16 mouse cellular contexts compared by ENCODE assay signal in the genomic region with DNA sequence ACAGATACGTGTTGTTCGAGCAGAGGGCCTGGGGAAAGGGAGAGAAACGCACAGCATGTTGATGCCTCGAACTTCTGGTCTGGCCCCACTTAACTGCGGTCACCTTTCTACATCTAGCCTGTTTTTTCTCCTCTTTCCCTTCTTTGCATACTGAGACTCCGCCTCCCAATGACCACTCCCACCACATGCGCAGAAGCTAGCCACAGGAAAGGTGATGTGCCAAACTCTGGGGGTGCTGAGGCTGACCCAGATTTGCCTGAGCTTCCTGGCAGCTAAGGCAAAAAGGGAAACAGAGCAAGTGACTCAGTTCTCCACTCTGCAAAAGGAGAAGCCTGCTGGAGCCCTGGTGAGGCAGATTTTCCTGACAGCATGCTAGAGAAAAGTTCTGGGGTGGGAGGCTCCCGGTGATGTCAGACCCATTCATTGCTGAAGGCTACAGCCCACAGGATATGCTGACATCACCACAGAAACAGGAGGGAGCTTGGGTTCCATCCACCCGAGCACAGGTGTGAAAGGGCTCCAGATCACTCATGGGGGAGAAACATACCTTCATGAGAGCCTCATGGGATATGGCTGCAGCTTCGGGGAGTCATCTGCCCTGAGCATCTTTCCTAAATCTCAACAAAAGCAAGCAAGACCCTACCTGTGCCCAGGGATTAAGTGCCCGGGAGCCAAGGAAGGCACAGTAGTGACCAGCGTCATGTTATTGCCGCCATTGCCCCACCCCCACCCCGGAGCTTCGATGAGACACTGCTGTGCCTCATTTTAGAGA. TPM values are rescaled to one million over a fixed set of nuclear protein-coding genes. Genes with fewer than 3 reads are reported as not detected.
DNase-seq lines count a peak whose midpoint lies in the region; ATAC-seq and TF ChIP-seq lines count a peak whose summit lies in the region.
"Had no signal": no experiment of that assay in that cellular context is flagged by ENCODE, and none has a peak within 500 bp of the region (broad histone marks: within the 10 kb centered on the region; RNA-seq: fewer than 3 reads in every experiment).

No protein-coding gene starts in this region.

- H3K27ac ChIP-seq in thymus, adult 2 months (ENCODE audit: control insufficient read depth, insufficient read depth, low read length) = peak overlapping the region; percentile 19; the same call in 1 of the 2 replicates
- peak overlapping the region; percentile 96 for H3K27ac ChIP-seq in macrophage
- H3K27ac ChIP-seq in hindbrain, embryonic 16.5 days (ENCODE audit: low read depth, low read length) = no peak overlapping the region
- H3K27ac ChIP-seq: embryonic facial prominence, embryonic 15.5 days; heart, adult 2 months; hindbrain, embryonic 13.5 days had no signal

- no peak for ATAC-seq in hindbrain, embryonic 16.5 days
- ATAC-seq: forebrain, embryonic 16.5 days had no signal

- H3K4me3 ChIP-seq in thymus, adult 2 months (ENCODE audit: control insufficient read depth, insufficient read depth, low read length) = no peak overlapping the region
- H3K4me3 ChIP-seq in macrophage (ENCODE audit: inconsistent target) = no peak overlapping the region
- no peak overlapping the region for H3K4me3 ChIP-seq in hindbrain, embryonic 16.5 days (ENCODE audit: low read length)
- H3K4me3 ChIP-seq: embryonic facial prominence, embryonic 15.5 days; heart, adult 2 months; hindbrain, embryonic 13.5 days had no signal

- H3K4me2 ChIP-seq in hindbrain, embryonic 16.5 days (ENCODE audit: low read length) = no peak overlapping the region
- H3K4me2 ChIP-seq: embryonic facial prominence, embryonic 15.5 days; hindbrain, embryonic 13.5 days had no signal

- H3K27me3 ChIP-seq in thymus, adult 2 months (ENCODE audit: control insufficient read depth, insufficient read depth, low read length) = no peaks in the 10 kb centered on the region
- no peaks in the 10 kb centered on the region for H3K27me3 ChIP-seq in splenic B cell, adult 2 months (ENCODE audit: control insufficient read depth, insufficient read depth, low read length, poor library complexity, severe bottlenecking)
- H3K27me3 ChIP-seq in hindbrain, embryonic 16.5 days (replicated peaks; ENCODE audit: control insufficient read depth, insufficient read depth, low read length) = no peaks in the 10 kb centered on the region
- H3K27me3 ChIP-seq: embryonic facial prominence, embryonic 15.5 days had no signal

- WGBS in thymus, adult 2 months = 30% methylated on average over 15 of the region's 15 CpGs
- WGBS in macrophage (ENCODE audit: missing documents) = 32% methylated on average over 14 of the region's 15 CpGs
- 69% methylated on average over 15 of the region's 15 CpGs for WGBS in hindbrain, embryonic 16.5 days

- no peaks in the 10 kb centered on the region for H3K9me3 ChIP-seq in hindbrain, embryonic 16.5 days (ENCODE audit: control insufficient read depth, low read length)
- H3K9me3 ChIP-seq: embryonic facial prominence, embryonic 15.5 days; hindbrain, embryonic 13.5 days had no signal

- no peaks in the 10 kb centered on the region for H3K79me2 ChIP-seq in macrophage (ENCODE audit: inconsistent target)

- no peaks in the 10 kb centered on the region for H3K36me3 ChIP-seq in thymus, adult 2 months (ENCODE audit: control insufficient read depth, insufficient read depth, low read length)
- H3K36me3 ChIP-seq in macrophage (ENCODE audit: inconsistent target) = no peaks in the 10 kb centered on the region
- no peaks in the 10 kb centered on the region for H3K36me3 ChIP-seq in splenic B cell, adult 2 months (ENCODE audit: control insufficient read depth, insufficient read depth, low read length, poor library complexity, severe bottlenecking)
- no peaks in the 10 kb centered on the region for H3K36me3 ChIP-seq in hindbrain, embryonic 16.5 days (ENCODE audit: control insufficient read depth, insufficient read depth, low read length)
- H3K36me3 ChIP-seq: embryonic facial prominence, embryonic 15.5 days; hindbrain, embryonic 13.5 days had no signal

- no peak for TF ChIP-seq CTCF in thymus, adult 2 months (IDR thresholded peaks at IDR 0.05; ENCODE audit: borderline replicate concordance, control insufficient read depth, extremely low read depth, insufficient read depth, low read length, poor library complexity)

- H3K4me1 ChIP-seq in thymus, adult 2 months (replicated peaks; ENCODE audit: control insufficient read depth, insufficient read depth, low read length) = peaks cover 54% of the 10 kb centered on the region
- no peaks in the 10 kb centered on the region; the same call in 1 of the 2 replicates for H3K4me1 ChIP-seq in hindbrain, embryonic 16.5 days (ENCODE audit: control insufficient read depth, insufficient read depth, low read depth, low read length)

- DNase-seq in thymus, adult 2 months = no peak
- no peak for DNase-seq in thymus, postnatal 25 days
- DNase-seq in ZHBTc4 (ENCODE audit: low read depth, low spot score) = peak; percentile 42
- DNase-seq in splenic B cell, adult 2 months (ENCODE audit: low read depth, low spot score) = peak; percentile 86
- no peak for DNase-seq in kidney, adult 9 months
- DNase-seq in urinary bladder, postnatal 14 days (ENCODE audit: low spot score) = no peak
- DNase-seq: adrenal gland, postnatal 36 days; cerebellum, adult 9-11 months; kidney, postnatal 25 days; right cerebral cortex, postnatal 14 days had no signal

- TF ChIP-seq POLR2A in thymus, adult 2 months (IDR thresholded peaks at IDR 0.05; ENCODE audit: control insufficient read depth, extremely low read depth, insufficient read depth, low read length, poor library complexity) = no peak

- no peak overlapping the region for H3K9ac ChIP-seq in hindbrain, embryonic 16.5 days (ENCODE audit: low read depth, low read length)
- H3K9ac ChIP-seq: embryonic facial prominence, embryonic 15.5 days; hindbrain, embryonic 13.5 days had no signal

RNA-seq across cellular contexts. Expression of a gene that starts 5.0 kb away (rescaled TPM):
- 81.1 and 83.6 TPM in 2 replicates for polyA plus RNA-seq in thymus, adult 2 months (2012; rRNA removed)
- total RNA-seq in macrophage (2018; cell fraction: chromatin; rRNA removed) = 1,000 to 10,000 TPM in 7 of 26 experiments, 100 to 1,000 TPM in 19; 198 to 1,124 (median 784) TPM
- 100 to 1,000 TPM; 130 to 274 (median 205) TPM for total RNA-seq in macrophage (2018; cell fraction: cytosol; rRNA removed)
- total RNA-seq in macrophage (2018; cell fraction: nucleus; rRNA removed) = 100 to 1,000 TPM; 127 to 775 (median 373) TPM
- polyA plus RNA-seq in macrophage (2018) = 240 to 319 TPM (median 275 TPM) in 3 replicates
- polyA plus RNA-seq in hindbrain, embryonic 16.5 days (2015; fragmentation: Nextera tagmentation; extraction: Ambion mirVana) = 6.2 and 6.4 TPM in 2 replicates

RNA-seq across cellular contexts. Expression of a gene that starts 19.3 kb away (rescaled TPM):
- 1,833 and 1,914 TPM in 2 replicates for polyA plus RNA-seq in thymus, adult 2 months (2012; rRNA removed)
- total RNA-seq in macrophage (2018; cell fraction: chromatin; rRNA removed) = 100 to 1,000 TPM in 15 of 26 experiments, 10 to 100 TPM in 11; 32.8 to 268 (median 126) TPM
- total RNA-seq in macrophage (2018; cell fraction: cytosol; rRNA removed) = 100 to 1,000 TPM; 202 to 920 (median 428) TPM
- total RNA-seq in macrophage (2018; cell fraction: nucleus; rRNA removed) = 100 to 1,000 TPM in 18 of 26 experiments, 10 to 100 TPM in 8; 52.1 to 327 (median 189) TPM
- polyA plus RNA-seq in macrophage (2018) = 169 to 717 TPM (median 258 TPM) in 3 replicates
- polyA plus RNA-seq in hindbrain, embryonic 16.5 days (2015; fragmentation: Nextera tagmentation; extraction: Ambion mirVana) = 4.0 and 5.7 TPM in 2 replicates

RNA-seq across cellular contexts. Expression of a gene that starts 47.4 kb away (rescaled TPM):
- 1.6 and 2.2 TPM in 2 replicates for polyA plus RNA-seq in thymus, adult 2 months (2012; rRNA removed)
- total RNA-seq in macrophage (2018; cell fraction: chromatin; rRNA removed) = not detected
- total RNA-seq in macrophage (2018; cell fraction: cytosol; rRNA removed) = not detected
- not detected for total RNA-seq in macrophage (2018; cell fraction: nucleus; rRNA removed)
- polyA plus RNA-seq in macrophage (2018) = not detected in 3 replicates
- polyA plus RNA-seq in hindbrain, embryonic 16.5 days (2015; fragmentation: Nextera tagmentation; extraction: Ambion mirVana) = 0.95 and 1.1 TPM in 2 replicates
- total RNA-seq: heart, adult 2 months had no signal
- polyA plus RNA-seq: embryonic facial prominence, embryonic 15.5 days; heart, adult 2 months had no signal

Comparison
In these comparisons a context has a peak if more than half of its experiments do, and no peak if none do; other contexts are left out.
1. DNase-seq: peak in ZHBTc4 (single experiment) and splenic B cell, adult 2 months (single experiment); none in thymus, adult 2 months (single experiment), thymus, postnatal 25 days (single experiment), kidney, adult 9 months (single experiment) and urinary bladder, postnatal 14 days (single experiment).
2. RNA of a gene that starts 5.0 kb away (polyA plus RNA-seq): 240 to 319 TPM in macrophage and 81.1 to 83.6 TPM in thymus, adult 2 months; 6.2 to 6.4 TPM in hindbrain, embryonic 16.5 days; every median in the first group is over 10 times any median in the second.
3. RNA of a gene that starts 19.3 kb away (polyA plus RNA-seq): 1,833 to 1,914 TPM in thymus, adult 2 months and 169 to 717 TPM in macrophage; 4.0 to 5.7 TPM in hindbrain, embryonic 16.5 days; every median in the first group is over 10 times any median in the second.